Mouse (Mus musculus) embryonic facial prominence, embryonic 15.5 days (tissue): ENCODE measurements around the gene Rnase13. TPM values are rescaled to one million over a fixed set of nuclear protein-coding genes. Genes with fewer than 3 reads are reported as not detected.
A peak's percentile ranks its signal among the peaks of the same experiment; 100 is the strongest.

Experiments used
- ATAC-seq: fragments of 200-750 bp; cut with Nextera tagmentation; 2 replicates; pipeline ENCODE4 v1.8.0; 2017; ENCODE audit warnings: low read depth, moderate TSS enrichment; ENCODE audit not compliant: insufficient number of reproducible peaks, low FRiP score, low TSS enrichment
- H3K27ac ChIP-seq: fragments of 300-500 bp; sonication (generic); replicated peaks from 2 replicates; pipeline ENCODE4 v1.5.1; 2015; ENCODE audit warnings: mild to moderate bottlenecking, inconsistent platforms
- H3K27me3 ChIP-seq: fragments of 300-500 bp; sonication (generic); 2 replicates; pipeline ENCODE4 v1.6.1; 2015; ENCODE audit warnings: inconsistent platforms
- H3K36me3 ChIP-seq: fragments of 300-500 bp; sonication (generic); 2 replicates; pipeline ENCODE4 v1.6.1; 2015; ENCODE audit warnings: mild to moderate bottlenecking, inconsistent platforms
- H3K4me1 ChIP-seq: fragments of 300-500 bp; sonication (generic); 2 replicates; pipeline ENCODE4 v1.6.1; 2015; ENCODE audit warnings: inconsistent platforms
- H3K4me2 ChIP-seq: fragments of 300-500 bp; sonication (generic); replicated peaks from 2 replicates; pipeline ENCODE4 v1.6.1; 2015; ENCODE audit warnings: mild to moderate bottlenecking, inconsistent platforms
- H3K4me3 ChIP-seq: fragments of 300-500 bp; sonication (generic); replicated peaks from 2 replicates; pipeline ENCODE4 v1.5.1; 2015; ENCODE audit warnings: mild to moderate bottlenecking, inconsistent platforms
- H3K9ac ChIP-seq: fragments of 300-500 bp; sonication (generic); 2 replicates; pipeline ENCODE4 v1.6.1; 2015; ENCODE audit warnings: inconsistent platforms
- H3K9me3 ChIP-seq: fragments of 300-500 bp; sonication (generic); replicated peaks from 2 replicates; pipeline ENCODE4 v1.6.1; 2016; ENCODE audit warnings: inconsistent platforms
- WGBS: fragments of 180-500 bp; shearing (Covaris S2); methylation state at CpG from one replicate; pipeline ENCODE4 v1.1.7; 2015; 5-methylcytosine and 5-hydroxymethylcytosine counted together
- polyA plus RNA-seq: library from polyadenylated mRNA; unstranded; fragments of >200 nt; fragmentation: Nextera tagmentation; extraction: Ambion mirVana; gene quantifications from 2 replicates; pipeline ENCODE4 v1.2.1, GENCODE M21; 2015

Rnase13 gene
- not detected in 2 replicates for polyA plus RNA-seq

DNA sequence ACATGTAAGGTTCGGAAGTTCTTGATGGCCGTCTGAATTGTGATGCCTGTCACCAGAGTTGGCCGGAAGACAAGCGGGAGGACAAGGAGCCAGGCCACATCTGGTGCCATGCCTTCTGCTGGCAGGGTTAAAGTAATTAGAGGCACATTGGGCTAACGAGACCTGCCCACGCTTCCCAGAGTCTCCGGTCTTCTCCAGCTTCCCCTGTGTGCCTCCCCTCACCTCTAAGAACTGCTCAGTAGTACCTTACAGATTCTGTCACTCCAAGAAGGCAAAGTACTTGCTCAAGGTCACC, at the start of gene Rnase13:
Rnase13 (minus strand) TSS at position 203 of the 295 bp plus-strand sequence.
- ATAC-seq = no peak
- peak within 1 kb of the TSS; percentile 18 for H3K27ac ChIP-seq
- no peaks in the 10 kb centered on the region for H3K27me3 ChIP-seq
- H3K9me3 ChIP-seq = no peaks in the 10 kb centered on the region
- no peak within 1 kb of the TSS for H3K4me2 ChIP-seq
- H3K4me3 ChIP-seq = no peak within 1 kb of the TSS
- H3K4me1 ChIP-seq = peaks cover 24% of the 10 kb centered on the region
- H3K9ac ChIP-seq = no peak within 1 kb of the TSS
- 70% methylated on average over 7 of the region's 7 CpGs for WGBS
- H3K36me3 ChIP-seq = no peaks in the 10 kb centered on the region

DNA sequence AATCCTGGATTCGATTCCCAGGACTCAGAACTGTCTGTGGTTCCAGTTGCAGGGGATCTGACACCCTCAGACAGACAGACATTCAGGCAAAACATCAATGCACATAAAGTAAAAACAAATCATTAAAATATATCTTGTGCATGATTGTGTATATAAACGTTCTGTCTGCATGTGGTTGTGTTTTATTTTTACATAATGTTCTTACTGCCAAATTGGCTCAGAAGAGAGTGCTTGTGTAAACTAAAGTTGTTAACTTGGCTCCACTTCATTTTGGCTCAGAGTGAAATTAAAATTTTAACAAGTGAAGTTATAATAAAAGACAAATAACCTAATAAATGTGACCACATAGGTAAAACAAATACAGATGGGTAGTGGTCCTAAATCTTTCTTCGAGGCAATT, 44.8 kb upstream of the Rnase13 start:
- WGBS = 67% methylated on average over 3 of the region's 3 CpGs
- Histone ChIP-seq H3K4me1 (no peaks in the 10 kb centered on the region), H3K36me3 (no peaks in the 10 kb centered on the region), H3K9me3 (no peaks in the 10 kb centered on the region), H3K4me3 (no peak overlapping the region), H3K9ac (no peak overlapping the region), H3K27me3 (no peaks in the 10 kb centered on the region), H3K4me2 (no peak overlapping the region), H3K27ac (no peak overlapping the region)
- no peak for ATAC-seq

DNA sequence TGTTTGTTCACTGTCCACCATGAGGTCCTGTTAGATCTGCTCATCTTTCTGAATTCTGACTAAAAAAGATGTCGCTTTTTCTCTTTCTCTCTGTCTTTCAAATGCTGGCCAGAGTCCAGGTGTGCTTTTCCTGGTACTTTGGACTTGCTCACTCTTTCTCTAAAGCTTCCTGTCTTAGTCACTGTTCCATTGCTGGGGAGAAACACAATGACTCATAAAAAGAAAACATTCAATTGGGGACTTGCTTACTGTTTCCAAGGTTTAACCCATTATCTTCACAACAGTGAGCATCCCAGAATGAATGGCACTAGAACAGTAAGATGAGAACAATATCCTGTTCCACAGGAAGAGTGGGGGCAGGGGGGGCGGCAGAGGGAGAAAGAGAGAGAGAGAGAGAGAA, 37.7 kb upstream of the Rnase13 start:
- no peaks in the 10 kb centered on the region for H3K27me3 ChIP-seq
- H3K36me3 ChIP-seq = no peaks in the 10 kb centered on the region
- WGBS = 82% methylated on average over 2 of the region's 2 CpGs
- ATAC-seq = no peak
- H3K4me3 ChIP-seq = no peak overlapping the region
- no peak overlapping the region for H3K4me2 ChIP-seq
- no peak overlapping the region for H3K9ac ChIP-seq
- no peak overlapping the region for H3K27ac ChIP-seq
- H3K4me1 ChIP-seq = no peaks in the 10 kb centered on the region
- no peaks in the 10 kb centered on the region for H3K9me3 ChIP-seq

DNA sequence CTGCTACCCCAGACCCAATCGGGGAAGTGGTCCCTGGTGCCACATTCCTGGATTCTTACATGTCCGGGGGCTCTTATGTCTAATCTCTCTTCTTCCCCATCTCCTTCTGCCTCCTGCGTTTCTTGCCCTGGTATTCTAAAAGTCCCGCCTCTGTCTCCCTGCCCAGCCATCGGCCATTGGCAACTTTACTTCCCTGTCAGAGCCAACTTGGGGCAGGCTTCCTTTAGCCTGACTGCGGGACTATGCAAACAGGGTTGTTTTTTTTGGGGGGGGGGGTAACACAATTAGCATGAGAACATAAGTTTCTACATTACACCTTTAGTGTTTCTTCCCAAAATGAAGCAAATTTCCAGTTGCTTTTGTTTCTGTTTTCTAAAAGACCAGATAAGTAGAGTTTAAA, 20.8 kb upstream of the Rnase13 start:
- Histone ChIP-seq H3K4me2 (no peak overlapping the region), H3K27me3 (no peaks in the 10 kb centered on the region), H3K4me3 (no peak overlapping the region), H3K36me3 (no peaks in the 10 kb centered on the region), H3K9ac (no peak overlapping the region), H3K9me3 (no peaks in the 10 kb centered on the region), H3K4me1 (peaks cover 5% of the 10 kb centered on the region), H3K27ac (no peak overlapping the region)
- WGBS = 78% methylated on average over 6 of the region's 6 CpGs
- no peak for ATAC-seq

DNA sequence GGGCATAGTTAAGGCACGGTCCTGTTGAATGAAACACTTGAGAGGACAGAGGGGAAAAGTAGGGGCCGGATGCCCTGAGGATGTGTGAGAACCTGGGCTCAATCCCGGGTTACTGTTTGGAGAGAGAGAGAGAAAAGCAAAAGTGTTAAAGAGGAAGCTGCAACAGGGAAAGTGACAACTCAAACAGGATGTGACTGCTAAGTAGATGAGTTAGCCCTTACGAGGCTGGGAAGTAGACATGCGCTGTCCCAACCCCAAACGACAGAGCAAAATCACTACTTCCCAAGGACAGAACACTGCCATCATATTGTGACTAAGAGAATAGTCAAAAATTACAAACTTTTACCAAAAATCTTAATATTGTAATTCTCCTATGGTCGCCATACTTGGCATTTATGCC, 19.7 kb upstream of the Rnase13 start:
- Histone ChIP-seq H3K4me2 (no peak overlapping the region), H3K4me3 (no peak overlapping the region), H3K9ac (no peak overlapping the region), H3K4me1 (peaks cover 5% of the 10 kb centered on the region), H3K27me3 (no peaks in the 10 kb centered on the region), H3K9me3 (no peaks in the 10 kb centered on the region), H3K27ac (no peak overlapping the region), H3K36me3 (no peaks in the 10 kb centered on the region)
- 37% methylated on average over 7 of the region's 7 CpGs for WGBS
- ATAC-seq = no peak

DNA sequence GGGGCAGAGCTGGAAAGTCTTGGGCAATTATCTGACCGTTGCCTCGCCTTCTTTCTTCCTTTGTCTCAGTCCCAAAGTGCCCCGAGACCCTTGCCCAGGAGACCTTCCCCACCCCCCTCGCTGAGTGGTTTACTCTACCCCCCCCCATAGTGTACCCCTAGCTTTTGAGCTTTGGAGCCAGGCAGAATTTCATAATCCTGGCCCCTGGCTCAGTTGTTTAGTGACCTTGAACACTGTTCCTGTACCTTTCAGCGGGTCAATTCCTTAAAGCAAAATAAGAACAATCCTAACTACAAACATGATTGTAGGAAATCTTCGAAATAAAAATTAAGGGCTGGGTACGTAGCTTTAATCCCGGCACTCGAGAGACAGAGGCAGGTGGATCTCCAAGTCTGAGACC, 19.0 kb upstream of the Rnase13 start:
- H3K9me3 ChIP-seq = no peaks in the 10 kb centered on the region
- H3K4me3 ChIP-seq = no peak overlapping the region
- no peak overlapping the region for H3K4me2 ChIP-seq
- no peak overlapping the region for H3K9ac ChIP-seq
- no peak overlapping the region for H3K27ac ChIP-seq
- peaks cover 5% of the 10 kb centered on the region for H3K4me1 ChIP-seq
- no peaks in the 10 kb centered on the region for H3K36me3 ChIP-seq
- WGBS = 46% methylated on average over 9 of the region's 9 CpGs
- no peaks in the 10 kb centered on the region for H3K27me3 ChIP-seq
- no peak for ATAC-seq

DNA sequence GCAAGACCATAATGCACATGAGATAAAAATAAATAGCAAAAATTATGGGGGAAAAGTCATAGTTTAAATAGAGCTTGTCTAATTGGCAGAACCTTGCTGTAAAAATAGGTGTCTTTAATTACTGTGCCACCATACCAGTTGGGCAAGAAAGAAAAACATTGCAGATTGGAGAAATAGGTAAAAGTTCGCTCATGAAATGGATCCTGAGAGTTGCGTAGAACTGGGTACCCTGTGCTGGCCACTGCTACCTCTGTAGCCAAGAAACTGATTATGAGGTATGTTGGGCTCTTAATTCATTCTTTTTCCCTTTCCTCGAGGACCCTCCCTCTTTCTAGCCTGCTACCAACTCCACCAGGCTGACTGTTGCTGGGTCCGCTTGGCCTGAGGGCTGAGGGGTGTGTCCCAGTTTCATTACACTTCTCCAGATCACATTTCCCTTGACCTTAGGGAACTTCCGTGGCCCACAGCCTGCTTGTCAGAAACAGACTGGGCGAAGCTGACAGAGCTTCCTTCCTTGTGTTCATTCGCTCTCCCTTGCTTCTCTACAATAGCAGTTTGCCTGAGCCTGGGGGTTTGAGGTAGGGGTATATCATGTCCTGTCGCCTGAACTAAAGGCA, 18.5 kb upstream of the Rnase13 start:
- Histone ChIP-seq H3K4me2 (no peak overlapping the region), H3K36me3 (no peaks in the 10 kb centered on the region), H3K27ac (no peak overlapping the region), H3K4me1 (peaks cover 5% of the 10 kb centered on the region), H3K27me3 (no peaks in the 10 kb centered on the region), H3K4me3 (no peak overlapping the region), H3K9ac (no peak overlapping the region), H3K9me3 (no peaks in the 10 kb centered on the region)
- ATAC-seq = no peak
- WGBS = 22% methylated on average over 8 of the region's 8 CpGs

DNA sequence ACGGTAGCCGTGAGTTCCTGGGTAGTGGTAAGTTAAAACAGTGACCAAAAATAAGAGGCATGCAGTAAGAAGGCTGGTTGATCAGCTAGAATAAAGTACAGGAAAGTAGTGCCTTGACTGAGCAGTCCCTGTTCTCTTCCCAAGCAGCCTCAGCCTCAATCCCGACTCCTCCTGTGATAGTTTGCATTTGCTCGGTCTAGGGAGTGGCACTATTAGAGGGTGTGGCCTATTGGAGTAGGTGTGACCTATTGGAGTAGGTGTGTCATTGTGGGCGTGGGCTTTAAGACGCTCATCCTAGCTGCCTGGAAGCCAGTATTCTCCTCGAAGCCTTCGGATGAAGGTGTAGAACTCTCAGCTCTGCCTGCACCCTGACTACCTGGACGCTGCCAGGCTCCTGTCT, 16.4 kb upstream of the Rnase13 start:
- no peaks in the 10 kb centered on the region for H3K27me3 ChIP-seq
- no peak for ATAC-seq
- H3K4me2 ChIP-seq = no peak overlapping the region
- H3K27ac ChIP-seq = no peak overlapping the region
- no peak overlapping the region for H3K4me3 ChIP-seq
- H3K36me3 ChIP-seq = no peaks in the 10 kb centered on the region
- 91% methylated on average over 9 of the region's 9 CpGs for WGBS
- no peak overlapping the region for H3K9ac ChIP-seq
- 0 out of 2 replicates have a peak, but pooled peaks cover 4% of the 10 kb centered on the region for H3K9me3 ChIP-seq
- H3K4me1 ChIP-seq = peaks cover 5% of the 10 kb centered on the region

DNA sequence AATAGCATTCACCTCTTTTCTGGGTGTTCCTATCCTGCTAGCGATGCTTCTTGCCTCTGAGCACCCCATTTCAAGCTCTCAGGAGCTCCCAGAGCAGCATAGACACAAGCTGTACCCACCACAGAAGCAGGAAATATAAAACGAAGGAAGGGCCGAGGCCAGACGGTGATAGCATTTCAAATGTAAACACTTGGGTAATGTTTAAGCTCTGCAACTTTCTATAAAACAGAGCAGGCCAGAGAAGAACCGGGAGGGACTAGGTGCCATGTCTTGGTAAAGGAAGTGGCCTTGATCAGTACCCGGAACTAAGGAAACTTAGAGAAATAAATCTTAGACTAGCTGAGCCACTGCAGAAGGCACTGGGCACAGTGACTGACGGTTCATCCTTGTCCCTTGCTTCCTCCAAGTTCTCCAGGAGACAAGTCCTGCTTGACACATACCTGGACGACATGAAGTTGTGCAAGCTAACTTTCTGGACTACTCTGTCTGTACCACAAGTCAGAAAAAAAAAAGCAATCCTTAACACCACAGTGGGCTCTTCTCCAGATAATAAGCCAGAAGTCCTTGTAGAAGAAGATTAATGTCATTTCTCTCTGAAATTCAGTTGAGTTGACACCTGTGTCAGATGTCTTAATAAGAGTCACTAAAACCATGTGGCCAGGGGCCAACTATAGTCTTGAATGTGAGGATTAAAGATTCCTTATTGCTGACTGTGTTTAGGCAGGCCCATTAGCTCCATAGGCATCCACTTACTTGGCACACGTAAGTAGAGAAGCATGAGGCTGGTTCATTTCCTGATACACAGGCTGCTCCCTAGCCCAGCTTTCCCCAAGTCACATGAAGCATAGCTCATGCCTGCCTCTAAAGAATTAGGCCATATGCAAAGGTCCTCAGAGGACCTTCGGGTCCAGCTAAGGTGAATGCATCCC, 9.8 kb upstream of the Rnase13 start:
- H3K4me2 ChIP-seq = no peak overlapping the region
- H3K27me3 ChIP-seq = no peaks in the 10 kb centered on the region
- 0 out of 2 replicates have a peak, but pooled peaks cover 4% of the 10 kb centered on the region for H3K9me3 ChIP-seq
- H3K4me3 ChIP-seq = no peak overlapping the region
- ATAC-seq = no peak
- H3K36me3 ChIP-seq = no peaks in the 10 kb centered on the region
- WGBS = 66% methylated on average over 10 of the region's 10 CpGs
- H3K27ac ChIP-seq = no peak overlapping the region; the same call in 1 of the 2 replicates
- H3K4me1 ChIP-seq = 0 out of 2 replicates have a peak, but pooled peaks cover 3% of the 10 kb centered on the region
- H3K9ac ChIP-seq = no peak overlapping the region

DNA sequence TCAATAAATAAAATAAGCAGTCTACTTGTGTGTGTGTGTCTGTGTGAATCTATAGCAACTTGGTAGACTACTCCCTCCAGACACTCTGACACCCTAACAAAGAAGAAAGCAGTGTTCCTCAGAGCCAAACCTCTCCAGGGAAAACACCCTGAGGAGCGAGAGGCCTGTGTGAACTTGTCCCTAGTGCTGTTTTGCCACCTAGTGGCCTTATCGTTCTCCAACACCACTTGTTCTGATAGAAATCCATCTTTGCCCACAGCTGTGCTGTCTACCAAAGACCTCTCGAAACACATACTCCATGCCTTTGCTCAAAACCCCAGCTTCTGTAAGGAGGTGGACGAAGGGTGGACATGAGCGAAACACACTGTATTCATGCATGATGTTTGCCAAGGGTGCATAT, 8.3 kb upstream of the Rnase13 start:
- H3K27me3 ChIP-seq = no peaks in the 10 kb centered on the region
- no peak overlapping the region for H3K4me2 ChIP-seq
- H3K4me3 ChIP-seq = no peak overlapping the region
- no peaks in the 10 kb centered on the region for H3K36me3 ChIP-seq
- 31% methylated on average over 5 of the region's 5 CpGs for WGBS
- peak; percentile 49; the same call in 1 of the 2 replicates for ATAC-seq
- H3K27ac ChIP-seq = no peak overlapping the region
- 0 out of 2 replicates have a peak, but pooled peaks cover 4% of the 10 kb centered on the region for H3K9me3 ChIP-seq
- H3K9ac ChIP-seq = no peak overlapping the region
- H3K4me1 ChIP-seq = 0 out of 2 replicates have a peak, but pooled peaks cover 3% of the 10 kb centered on the region

DNA sequence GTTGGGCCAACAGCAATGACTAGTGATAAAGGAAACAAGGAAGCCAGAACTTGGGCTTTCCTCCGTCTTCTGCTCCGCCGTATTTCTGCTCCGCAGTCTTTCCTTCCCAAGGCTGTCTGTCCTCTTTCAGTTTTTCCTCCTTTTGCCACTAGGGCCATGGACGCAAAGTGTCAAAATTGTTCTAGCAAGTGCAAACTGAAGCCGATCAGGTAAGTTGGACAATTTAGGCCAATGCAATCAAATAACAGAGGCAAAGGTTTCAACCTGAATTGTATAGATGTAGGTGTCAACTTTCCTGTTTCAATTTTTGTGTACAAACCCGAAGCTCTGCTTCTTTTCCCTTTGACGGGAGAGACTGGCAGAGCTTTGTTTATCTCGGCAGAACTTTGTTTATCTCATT, 7.4 kb upstream of the Rnase13 start:
- Histone ChIP-seq H3K9ac (no peak overlapping the region), H3K4me3 (no peak overlapping the region), H3K27me3 (no peaks in the 10 kb centered on the region), H3K4me1 (0 out of 2 replicates have a peak, but pooled peaks cover 3% of the 10 kb centered on the region), H3K9me3 (no peaks in the 10 kb centered on the region), H3K27ac (no peak overlapping the region), H3K36me3 (no peaks in the 10 kb centered on the region), H3K4me2 (no peak overlapping the region)
- WGBS = 63% methylated on average over 9 of the region's 9 CpGs
- no peak for ATAC-seq
